Mouse (Mus musculus) forebrain, embryonic 13.5 days (tissue): ENCODE data around the gene Cnbd2. TPM values are rescaled to one million over a fixed set of nuclear protein-coding genes. Genes with fewer than 3 reads are reported as not detected.

ENCODE experiments used
- ATAC-seq: fragments of 200-750 bp; cut with Nextera tagmentation; 2 replicates; pipeline ENCODE4 v1.8.0; 2017
- H3K27ac ChIP-seq: fragments of 300-500 bp; sonication (generic); 2 replicates; pipeline ENCODE4 v1.5.1; 2015; ENCODE audit warnings: inconsistent platforms, mild to moderate bottlenecking, moderate library complexity
- H3K27me3 ChIP-seq: fragments of 300-500 bp; sonication (generic); 2 replicates; pipeline ENCODE4 v1.6.1; 2015; ENCODE audit warnings: mild to moderate bottlenecking, inconsistent platforms
- H3K36me3 ChIP-seq: fragments of 300-500 bp; sonication (generic); 2 replicates; pipeline ENCODE4 v1.6.1; 2015; ENCODE audit warnings: mild to moderate bottlenecking, inconsistent platforms; ENCODE audit not compliant: poor library complexity, severe bottlenecking
- H3K4me1 ChIP-seq: fragments of 300-500 bp; sonication (generic); 2 replicates; pipeline ENCODE4 v1.6.1; 2015; ENCODE audit warnings: inconsistent platforms
- H3K4me2 ChIP-seq: fragments of 300-500 bp; sonication (generic); 2 replicates; pipeline ENCODE4 v1.6.1; 2015; ENCODE audit warnings: inconsistent platforms, mild to moderate bottlenecking, moderate library complexity
- H3K4me3 ChIP-seq: fragments of 300-500 bp; sonication (generic); 2 replicates; pipeline ENCODE4 v1.5.1; 2015; ENCODE audit warnings: mild to moderate bottlenecking, inconsistent platforms
- H3K9ac ChIP-seq: fragments of 300-500 bp; sonication (generic); 2 replicates; pipeline ENCODE4 v1.6.1; 2015; ENCODE audit warnings: mild to moderate bottlenecking, inconsistent platforms
- H3K9me3 ChIP-seq: fragments of 300-500 bp; sonication (generic); replicated peaks from 2 replicates; pipeline ENCODE4 v1.6.1; 2016; ENCODE audit warnings: inconsistent platforms
- WGBS: fragments of 180-500 bp; shearing (Covaris S2); methylation state at CpG from one replicate; pipeline ENCODE4 v1.1.7; 2015; 5-methylcytosine and 5-hydroxymethylcytosine counted together
- polyA plus RNA-seq: library from polyadenylated mRNA; unstranded; fragments of >200 nt; fragmentation: Nextera tagmentation; extraction: Ambion mirVana; gene quantifications from 2 replicates; pipeline ENCODE4 v1.2.1, GENCODE M21; 2015

Gene Cnbd2
- polyA plus RNA-seq, 1 experiment from 2014 or later, result 5.7 TPM

GRCm38 (mm10) chr2:156314811-156315210, 2.7 kb downstream of the Cnbd2 start:
- Histone ChIP-seq H3K9me3 (no peaks in the 10 kb centered on the region), H3K4me1 (peaks cover 12% of the 10 kb centered on the region), H3K36me3 (no peaks in the 10 kb centered on the region), H3K4me2 (no peak overlapping the region), H3K27ac (no peak overlapping the region), H3K9ac (no peak overlapping the region), H3K27me3 (no peaks in the 10 kb centered on the region), H3K4me3 (no peak overlapping the region)
- 93% methylated on average over 6 of the region's 6 CpGs for WGBS
- no peak for ATAC-seq

- H3K27me3 ChIP-seq, result no peaks in the 10 kb centered on the region
- no peak overlapping the region for H3K4me2 ChIP-seq
- no peak for ATAC-seq
- H3K9me3 ChIP-seq, result no peaks in the 10 kb centered on the region
- no peaks in the 10 kb centered on the region for H3K4me1 ChIP-seq
- 0 out of 2 replicates have a peak, but pooled peaks cover 4% of the 10 kb centered on the region for H3K36me3 ChIP-seq
- H3K27ac ChIP-seq, result no peak overlapping the region
- no peak overlapping the region for H3K9ac ChIP-seq
- no peak overlapping the region for H3K4me3 ChIP-seq
Observed at GRCm38 (mm10) chr2:156318491-156318890, 6.4 kb downstream of the Cnbd2 start.

DNA sequence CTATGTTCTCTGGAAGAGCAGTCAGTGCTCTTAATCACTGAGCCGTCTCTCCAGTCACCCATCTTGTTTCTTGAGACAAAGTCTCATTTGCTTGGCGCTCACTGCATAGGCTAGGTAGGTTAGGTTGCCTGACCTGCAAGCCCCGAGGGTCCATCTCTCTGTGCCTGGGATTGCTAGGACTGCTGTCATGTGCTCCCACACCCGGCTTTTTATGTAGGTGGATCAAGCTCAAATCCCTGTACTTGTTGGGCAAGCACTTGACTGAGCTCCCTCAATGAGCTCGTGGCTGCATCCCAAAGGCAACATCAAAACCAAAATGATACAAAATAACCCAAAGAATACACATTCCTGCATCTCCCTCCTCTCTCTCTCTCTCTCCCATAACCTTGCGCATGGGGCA, 9.4 kb downstream of the Cnbd2 start:
- 0 out of 2 replicates have a peak, but pooled peaks cover 4% of the 10 kb centered on the region for H3K36me3 ChIP-seq

DNA sequence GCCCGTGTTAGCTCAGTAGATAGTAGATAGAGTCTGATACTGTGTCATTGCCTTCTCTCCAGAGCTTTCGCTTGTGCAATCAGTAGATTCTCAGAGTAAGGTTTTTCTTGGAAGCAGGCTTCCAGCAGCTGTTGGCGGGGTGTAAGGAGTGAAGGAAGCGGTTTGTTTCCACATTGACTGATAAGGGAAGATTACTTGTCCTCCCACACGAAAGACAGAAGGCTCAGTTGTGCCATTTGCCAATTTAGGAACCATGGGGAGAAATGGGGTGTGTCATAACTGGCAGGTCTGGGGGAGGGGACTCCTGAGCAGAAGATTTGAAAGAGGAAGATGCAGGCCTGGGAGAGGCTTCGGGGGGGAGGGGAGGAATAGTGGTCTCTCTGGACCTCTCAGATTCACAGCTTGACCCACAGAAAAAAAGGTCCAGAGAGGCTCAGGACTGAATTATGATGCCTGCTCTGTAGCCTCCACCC, 12.1 kb downstream of the Cnbd2 start:
- 0 out of 2 replicates have a peak, but pooled peaks cover 4% of the 10 kb centered on the region for H3K36me3 ChIP-seq
- no peak for ATAC-seq
- 75% methylated on average over 6 of the region's 6 CpGs for WGBS
- H3K9me3 ChIP-seq, result 0 out of 2 replicates have a peak, but pooled peaks cover 2% of the 10 kb centered on the region
- H3K27me3 ChIP-seq, result no peaks in the 10 kb centered on the region
- H3K9ac ChIP-seq, result no peak overlapping the region
- H3K4me3 ChIP-seq, result no peak overlapping the region
- H3K27ac ChIP-seq, result no peak overlapping the region
- H3K4me1 ChIP-seq, result no peaks in the 10 kb centered on the region
- no peak overlapping the region for H3K4me2 ChIP-seq

More for the DNA sequence above, 9.4 kb downstream of the Cnbd2 start:
- H3K9me3 ChIP-seq, result no peaks in the 10 kb centered on the region
- no peaks in the 10 kb centered on the region for H3K4me1 ChIP-seq
- no peak overlapping the region for H3K4me2 ChIP-seq
- no peak overlapping the region for H3K4me3 ChIP-seq
- no peak overlapping the region for H3K27ac ChIP-seq
- no peak overlapping the region for H3K9ac ChIP-seq
- WGBS, result 89% methylated on average over 6 of the region's 6 CpGs
- ATAC-seq, result no peak
- no peaks in the 10 kb centered on the region for H3K27me3 ChIP-seq

DNA sequence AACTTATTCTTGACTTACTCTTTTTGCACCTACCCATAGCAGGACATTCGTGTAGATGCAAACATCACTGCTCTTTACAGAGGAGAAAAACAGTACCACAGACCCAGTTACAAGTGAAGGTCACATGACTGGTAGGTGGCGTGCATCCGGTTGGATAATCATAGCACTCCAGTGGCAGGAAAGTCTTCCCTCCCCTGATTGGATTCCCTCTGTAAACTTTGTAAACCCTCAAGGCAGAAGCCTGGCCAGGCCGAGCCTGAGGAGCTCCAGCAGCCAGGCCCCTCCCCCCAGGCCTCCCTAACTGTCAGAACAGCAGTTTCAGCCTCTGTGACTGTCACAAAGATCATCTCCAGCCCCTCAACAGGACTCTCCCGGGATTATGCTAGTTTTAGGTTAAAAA, 12.6 kb downstream of the Cnbd2 start:
- H3K9ac ChIP-seq, result no peak overlapping the region
- no peak overlapping the region for H3K4me2 ChIP-seq
- ATAC-seq, result no peak
- WGBS, result 54% methylated on average over 5 of the region's 5 CpGs
- no peak overlapping the region for H3K4me3 ChIP-seq
- no peaks in the 10 kb centered on the region for H3K4me1 ChIP-seq
- H3K9me3 ChIP-seq, result 0 out of 2 replicates have a peak, but pooled peaks cover 2% of the 10 kb centered on the region
- H3K36me3 ChIP-seq, result 0 out of 2 replicates have a peak, but pooled peaks cover 4% of the 10 kb centered on the region
- no peaks in the 10 kb centered on the region for H3K27me3 ChIP-seq
- no peak overlapping the region for H3K27ac ChIP-seq

GRCm38 (mm10) chr2:156330681-156331080, 18.6 kb downstream of the Cnbd2 start:
- H3K4me3 ChIP-seq, result no peak overlapping the region
- no peak overlapping the region for H3K4me2 ChIP-seq
- no peak overlapping the region for H3K9ac ChIP-seq
- 0 out of 2 replicates have a peak, but pooled peaks cover 2% of the 10 kb centered on the region for H3K9me3 ChIP-seq
- no peak overlapping the region for H3K27ac ChIP-seq
- H3K36me3 ChIP-seq, result no peaks in the 10 kb centered on the region
- no peaks in the 10 kb centered on the region for H3K27me3 ChIP-seq
- no peaks in the 10 kb centered on the region for H3K4me1 ChIP-seq
- no peak for ATAC-seq
- 87% methylated on average over 1 of the region's 1 CpGs for WGBS

GRCm38 (mm10) chr2:156331446-156331965, 19.4 kb downstream of the Cnbd2 start:
- H3K4me1 ChIP-seq, result no peaks in the 10 kb centered on the region
- H3K9me3 ChIP-seq, result 0 out of 2 replicates have a peak, but pooled peaks cover 2% of the 10 kb centered on the region
- no peak overlapping the region for H3K4me3 ChIP-seq
- H3K27me3 ChIP-seq, result no peaks in the 10 kb centered on the region
- no peak for ATAC-seq
- no peaks in the 10 kb centered on the region for H3K36me3 ChIP-seq
- no peak overlapping the region for H3K4me2 ChIP-seq
- H3K9ac ChIP-seq, result no peak overlapping the region
- WGBS, result 87% methylated on average over 7 of the region's 7 CpGs
- no peak overlapping the region for H3K27ac ChIP-seq

DNA sequence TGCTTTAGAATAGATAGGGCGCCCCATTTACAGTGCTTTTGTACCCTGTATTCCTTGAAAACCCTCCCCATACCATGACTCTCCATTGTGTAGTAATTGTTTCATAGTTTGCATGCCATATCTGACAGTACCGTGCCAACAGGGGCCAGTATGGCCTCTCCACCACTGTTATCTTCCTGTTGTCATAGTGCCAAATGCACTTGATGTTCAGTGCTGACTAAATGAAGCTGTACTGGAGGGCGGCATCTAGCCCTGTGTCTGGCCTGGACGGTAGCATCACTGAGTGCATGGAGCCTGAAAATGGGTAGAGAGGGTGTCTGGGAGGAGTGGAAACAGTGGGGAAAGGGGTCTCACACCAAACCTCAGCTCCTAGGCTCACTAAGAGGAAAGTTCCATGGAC, 28.0 kb downstream of the Cnbd2 start:
- Histone ChIP-seq H3K27me3 (no peaks in the 10 kb centered on the region), H3K4me3 (no peak overlapping the region), H3K27ac (no peak overlapping the region), H3K4me1 (no peaks in the 10 kb centered on the region), H3K9ac (no peak overlapping the region), H3K36me3 (no peaks in the 10 kb centered on the region), H3K9me3 (no peaks in the 10 kb centered on the region), H3K4me2 (no peak overlapping the region)
- ATAC-seq, result no peak
- WGBS, result 93% methylated on average over 4 of the region's 4 CpGs

DNA sequence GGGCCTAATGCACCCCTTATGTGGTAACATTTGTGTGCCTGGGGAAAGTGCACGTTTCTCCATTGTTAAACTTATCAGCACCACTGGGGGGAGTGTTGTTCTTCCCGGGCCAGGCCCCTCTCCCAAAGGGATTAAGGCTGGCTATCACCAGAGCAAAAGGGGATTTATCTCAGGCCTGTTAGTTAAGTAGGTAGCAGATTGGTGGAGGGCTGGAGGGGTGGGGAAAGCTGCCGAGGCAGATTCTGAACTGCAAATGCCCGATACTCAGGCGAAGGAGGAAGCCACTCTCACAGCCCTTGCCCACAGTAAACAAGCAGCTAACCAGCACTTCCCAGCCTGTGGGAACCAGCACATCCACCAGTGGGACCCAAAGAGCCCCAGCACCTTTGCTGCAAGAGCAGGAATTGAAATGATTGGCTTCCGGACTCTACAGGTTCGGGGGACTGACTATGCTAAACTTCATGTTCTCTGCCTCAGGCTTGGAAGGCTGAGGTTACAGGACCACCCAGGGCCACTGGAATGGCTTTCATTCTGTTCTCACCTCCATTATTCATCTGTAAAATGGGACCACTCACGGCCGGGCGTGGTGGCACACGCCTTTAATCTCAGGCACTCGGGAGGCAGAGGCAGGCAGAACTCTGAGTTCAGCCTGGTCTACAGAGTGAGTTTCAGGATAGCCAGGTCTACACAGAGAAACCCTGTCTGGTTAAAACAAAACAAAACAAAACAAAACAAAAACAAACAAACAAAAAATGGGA, 32.9 kb downstream of the Cnbd2 start:
- WGBS, result 54% methylated on average over 12 of the region's 12 CpGs
- H3K9ac ChIP-seq, result no peak overlapping the region

DNA sequence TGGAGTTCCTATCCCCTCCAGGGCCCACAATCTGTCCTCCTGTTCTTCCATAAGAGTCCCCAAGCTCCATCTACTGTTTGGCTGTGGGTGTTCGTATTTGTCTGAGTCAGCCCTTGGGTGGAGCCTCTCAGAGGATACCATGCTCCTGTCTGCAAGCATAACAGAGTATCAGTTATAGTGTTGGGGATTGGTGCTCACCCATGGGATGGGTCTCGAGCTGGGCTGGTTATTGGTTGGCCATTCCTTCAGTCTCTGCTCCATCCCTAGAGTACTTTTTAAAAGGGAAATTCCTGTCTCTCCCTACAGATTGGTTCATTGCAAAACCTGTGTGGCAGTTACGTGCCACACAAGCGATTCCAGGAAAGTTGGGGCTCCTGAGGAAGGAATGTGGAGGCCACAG, 36.7 kb downstream of the Cnbd2 start:
- H3K27me3 ChIP-seq, result no peaks in the 10 kb centered on the region
- H3K9me3 ChIP-seq, result no peaks in the 10 kb centered on the region
- ATAC-seq, result no peak
- H3K4me2 ChIP-seq, result no peak overlapping the region
- no peaks in the 10 kb centered on the region for H3K4me1 ChIP-seq
- H3K36me3 ChIP-seq, result no peaks in the 10 kb centered on the region
- WGBS, result 72% methylated on average over 4 of the region's 4 CpGs
- H3K9ac ChIP-seq, result no peak overlapping the region
- no peak overlapping the region for H3K27ac ChIP-seq
- H3K4me3 ChIP-seq, result no peak overlapping the region

More for the DNA sequence above, 32.9 kb downstream of the Cnbd2 start:
- Histone ChIP-seq H3K4me3 (no peak overlapping the region), H3K27ac (no peak overlapping the region), H3K27me3 (no peaks in the 10 kb centered on the region), H3K9me3 (no peaks in the 10 kb centered on the region), H3K4me1 (no peaks in the 10 kb centered on the region), H3K4me2 (no peak overlapping the region), H3K36me3 (no peaks in the 10 kb centered on the region)
- no peak for ATAC-seq

GRCm38 (mm10) chr2:156349286-156349848, 37.3 kb downstream of the Cnbd2 start:
- 93% methylated on average over 4 of the region's 4 CpGs for WGBS
- no peak for ATAC-seq
- no peaks in the 10 kb centered on the region for H3K4me1 ChIP-seq

DNA sequence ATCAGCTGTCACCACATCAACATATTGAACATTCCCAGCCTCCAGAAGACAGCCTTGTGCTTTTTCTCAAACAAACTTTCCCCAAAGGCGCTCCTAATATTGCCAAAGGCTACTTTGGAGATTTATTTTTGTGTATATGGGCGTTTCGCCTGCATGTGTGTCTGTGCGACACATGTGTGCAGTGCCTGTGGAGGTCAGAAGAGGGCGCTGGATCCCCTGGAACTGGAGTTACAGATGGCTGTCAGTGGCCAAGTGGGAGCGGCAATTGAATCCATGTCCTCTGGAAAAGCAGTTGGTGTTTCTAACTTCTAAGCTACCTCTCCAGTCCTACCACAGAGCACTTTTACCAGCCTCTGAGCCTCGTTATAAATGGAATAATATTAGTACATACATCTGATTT, 39.1 kb downstream of the Cnbd2 start:
- Histone ChIP-seq H3K4me2 (no peak overlapping the region), H3K27ac (no peak overlapping the region), H3K27me3 (no peaks in the 10 kb centered on the region), H3K9ac (no peak overlapping the region), H3K4me3 (no peak overlapping the region), H3K36me3 (no peaks in the 10 kb centered on the region), H3K4me1 (no peaks in the 10 kb centered on the region; the same call in 1 of the 2 replicates), H3K9me3 (no peaks in the 10 kb centered on the region)
- WGBS, result 82% methylated on average over 7 of the region's 7 CpGs
- ATAC-seq, result no peak

More at GRCm38 (mm10) chr2:156349286-156349848, 37.3 kb downstream of the Cnbd2 start:
- Histone ChIP-seq H3K9me3 (no peaks in the 10 kb centered on the region), H3K36me3 (no peaks in the 10 kb centered on the region), H3K27me3 (no peaks in the 10 kb centered on the region), H3K4me3 (no peak overlapping the region), H3K9ac (no peak overlapping the region), H3K4me2 (no peak overlapping the region), H3K27ac (no peak overlapping the region)
